Mouse (Mus musculus) spleen, embryonic (tissue): ENCODE measurements at regions not wholly inside any gene's neighbourhood (a gene's known extent, or its start where the extent isn't known, plus 50 kb on each side); places are given as distances from the start of the nearest gene placed in this dataset.
"Not testable (repeated sequence)": the region's sequence is repeated elsewhere in the genome, so short reads cannot be mapped to it uniquely, and the experiment has no call there.

Source experiments
- CTCF ChIA-PET: fragments of 350-600 bp; sonication (Branson Sonifier 250); formaldehyde crosslinking; loops from one replicate; lab custom pipeline; 2022; lab: Charles Lee

DNA sequence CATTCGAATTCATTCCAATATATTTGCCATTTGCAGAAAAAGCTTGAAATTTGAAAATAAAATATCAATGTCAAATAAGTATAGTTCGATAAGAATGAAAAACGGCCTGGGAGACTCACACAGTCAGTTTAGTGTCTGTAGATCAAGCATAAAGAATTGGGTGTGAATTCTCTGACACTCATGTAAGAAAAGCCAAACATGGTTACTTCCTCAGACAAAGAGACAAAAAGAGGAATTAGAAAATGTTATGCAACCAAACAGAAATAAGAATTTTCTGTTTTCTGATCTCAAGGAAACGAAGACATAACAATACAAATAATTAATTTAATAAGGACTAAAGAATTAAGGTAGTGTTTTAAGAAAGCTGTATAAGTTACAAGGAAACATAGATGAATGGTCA lies 113.7 kb upstream of the Egfr start:
- CTCF ChIA-PET, result no interaction called here

DNA sequence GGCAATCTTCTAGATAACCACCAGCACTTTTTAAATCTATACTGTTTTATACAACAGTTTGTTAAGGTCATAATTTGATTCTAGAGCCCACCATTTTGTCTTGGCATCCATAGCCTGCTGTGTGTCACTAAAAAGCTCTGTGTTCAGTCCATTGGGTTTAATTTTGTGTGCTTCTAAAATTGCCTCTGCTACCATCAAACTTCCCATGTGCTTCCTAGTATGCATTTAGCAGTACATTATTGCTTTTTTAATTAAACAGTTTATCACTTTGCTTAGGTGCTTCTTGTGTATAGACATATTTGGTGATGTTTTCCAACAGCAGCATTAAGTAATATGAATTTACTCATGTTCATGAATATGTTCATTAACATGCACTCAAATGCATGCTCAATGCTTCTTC lies 102.4 kb upstream of the Egfr start:
- CTCF ChIA-PET, result no interaction called here

DNA sequence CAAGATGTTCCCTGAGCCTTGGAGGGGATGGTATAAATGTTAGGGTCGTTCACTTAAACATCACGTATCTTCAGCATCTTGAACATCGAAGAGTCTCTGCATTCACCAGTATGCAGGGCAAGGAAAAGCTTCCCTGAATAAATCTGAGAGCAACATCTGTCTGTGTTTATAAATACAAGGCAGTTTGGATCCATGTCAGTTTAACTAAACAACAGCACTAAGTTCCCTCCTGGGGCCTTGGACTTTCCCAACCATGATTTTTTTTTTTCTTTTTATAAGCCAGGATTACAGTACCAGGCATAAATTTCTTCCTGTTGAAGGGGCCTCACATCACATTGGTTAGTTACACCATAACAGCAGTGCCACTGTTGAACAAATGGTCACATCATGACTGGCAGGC lies 88.2 kb upstream of the Egfr start:
- CTCF ChIA-PET, result no interaction called here

DNA sequence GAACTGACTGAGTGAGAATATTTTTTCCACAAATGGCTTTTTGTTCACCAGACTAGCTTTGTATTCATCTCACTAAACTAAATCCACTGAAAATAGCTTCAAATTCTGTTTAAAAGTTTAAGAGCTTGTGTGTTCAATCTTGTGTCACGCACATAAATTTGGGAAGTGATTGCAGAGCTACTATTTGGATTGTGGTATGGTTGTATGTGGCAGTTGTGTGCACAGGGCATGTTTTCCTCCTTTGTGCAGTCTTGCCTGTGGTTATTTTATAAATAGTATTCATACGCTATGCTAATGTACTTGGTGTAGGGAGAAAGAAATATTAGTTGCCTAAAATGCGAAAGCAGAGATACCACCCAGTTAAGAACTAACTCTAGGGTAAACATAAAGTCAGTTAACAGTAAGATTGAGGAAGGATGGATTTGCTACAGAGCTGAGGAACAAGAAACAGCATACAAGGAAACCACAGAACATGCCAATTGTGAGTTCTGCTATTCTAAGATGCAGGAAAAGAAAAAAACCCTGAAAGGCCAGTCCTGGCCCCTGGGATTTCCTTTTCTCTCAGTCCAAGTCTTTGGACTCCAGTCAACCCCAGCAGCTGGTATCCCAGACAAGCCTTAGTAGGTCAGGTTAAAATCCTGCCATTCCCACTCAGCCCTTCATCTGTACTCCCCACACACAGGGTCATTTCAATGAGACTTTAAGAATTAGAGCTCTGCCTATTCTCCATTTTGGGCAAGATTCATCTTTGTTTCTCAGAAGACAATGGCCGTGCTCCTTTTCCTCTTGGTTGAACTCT lies 82.4 kb upstream of the Egfr start:
- CTCF ChIA-PET, result no interaction called here

DNA sequence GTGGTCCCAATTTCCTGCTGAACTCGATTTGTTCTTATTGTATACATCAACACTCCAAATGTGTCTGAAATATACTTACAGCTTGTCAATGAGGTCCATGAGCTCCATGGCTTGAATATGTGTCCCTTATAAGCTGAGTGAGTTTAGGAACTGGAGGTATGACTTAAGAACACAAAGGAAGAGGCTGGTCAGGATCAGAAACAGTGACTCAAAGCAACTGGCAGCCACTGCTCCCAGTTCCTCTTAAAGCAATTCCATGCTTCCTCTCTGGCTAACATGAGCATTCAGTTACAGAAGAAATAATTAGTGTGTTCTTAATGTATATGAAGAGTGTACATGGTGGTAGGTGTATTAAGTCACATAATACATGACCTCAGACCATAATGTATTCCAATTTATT lies 81.7 kb upstream of the Egfr start:
- CTCF ChIA-PET, result no interaction called here

DNA sequence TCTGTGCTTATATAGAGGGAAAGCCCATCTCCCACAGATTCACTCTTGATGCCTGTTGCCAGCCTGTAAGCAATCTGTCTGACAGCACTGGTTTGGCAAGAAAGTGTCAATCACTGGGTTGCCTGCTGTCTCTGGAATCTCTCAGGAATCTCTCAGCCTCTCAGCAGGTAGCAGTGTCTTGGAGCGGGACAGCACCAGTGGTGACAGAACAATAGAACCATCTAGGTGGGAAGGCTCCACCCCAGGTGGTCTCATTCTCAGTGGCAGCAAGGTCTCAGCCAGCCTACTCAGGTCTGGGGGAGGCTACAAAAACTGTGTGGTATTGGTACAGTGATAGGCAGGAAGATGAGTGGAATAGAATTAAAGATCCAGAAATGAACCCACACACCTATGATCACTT lies 76.1 kb upstream of the Egfr start:
- CTCF ChIA-PET, result not testable (repeated sequence)

DNA sequence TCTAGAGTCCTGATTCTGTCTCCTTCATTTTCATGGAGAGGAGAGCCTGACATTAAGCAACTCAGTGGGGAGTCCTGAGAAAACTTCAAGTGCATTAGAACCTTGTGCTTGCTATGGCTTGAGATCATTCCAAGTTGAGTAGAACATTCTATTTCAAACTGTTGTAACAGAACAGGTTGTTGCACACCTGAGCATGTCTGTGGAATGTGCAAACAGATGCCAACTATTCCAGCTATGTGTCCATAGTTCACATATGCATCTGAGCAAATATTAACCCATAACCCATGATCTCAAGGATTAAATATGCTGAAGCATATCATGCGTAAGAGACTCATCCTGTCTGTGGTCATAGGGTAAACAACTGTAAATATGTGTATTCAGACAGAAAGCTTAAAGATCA lies 68.5 kb upstream of the Egfr start:
- CTCF ChIA-PET, result interaction anchor here (0.6 kb wide), 1 partner anchor 29 kb away, joined by 3 read pairs; no protein-coding TSS in a partner anchor

DNA sequence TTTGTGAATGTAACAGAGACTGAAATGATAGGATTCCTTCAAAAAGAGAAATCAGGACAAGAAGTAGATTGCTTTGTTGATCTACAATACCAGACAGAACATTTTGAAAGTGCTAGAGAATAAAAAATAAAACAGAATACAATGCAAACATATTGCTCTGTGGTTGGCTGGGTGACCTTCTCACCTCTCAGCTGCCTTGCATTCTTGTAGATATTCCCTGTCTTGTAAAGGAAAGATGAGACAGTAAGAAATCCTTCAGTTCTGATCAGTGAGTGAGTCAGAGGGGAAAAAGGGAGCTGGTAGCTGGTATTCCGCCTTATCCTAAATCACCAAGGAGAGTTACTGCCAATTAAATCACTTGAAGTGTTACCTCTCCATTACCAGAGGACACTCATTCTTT lies 56.4 kb upstream of the Egfr start:
- CTCF ChIA-PET, result no interaction called here

DNA sequence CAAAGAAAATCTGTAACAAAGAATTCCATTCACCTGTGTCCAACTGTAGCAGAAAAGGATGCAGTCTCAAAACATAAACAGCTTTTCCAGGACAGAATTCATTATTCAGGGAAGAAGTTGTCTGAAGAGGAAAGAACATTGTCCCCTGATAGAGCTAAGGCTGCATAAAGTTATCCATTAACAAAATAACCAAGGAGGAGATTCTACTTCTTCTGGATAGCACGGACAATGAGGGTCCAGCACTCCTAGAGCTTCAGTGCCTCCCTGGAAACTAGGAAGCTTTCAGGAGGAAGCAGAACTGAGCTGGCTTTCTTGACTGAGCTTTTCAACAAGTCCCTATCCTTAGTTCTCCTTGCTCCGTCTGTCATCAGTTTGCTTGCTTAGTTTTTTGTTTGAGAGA lies 55.2 kb upstream of the Egfr start:
- CTCF ChIA-PET, result no interaction called here

DNA sequence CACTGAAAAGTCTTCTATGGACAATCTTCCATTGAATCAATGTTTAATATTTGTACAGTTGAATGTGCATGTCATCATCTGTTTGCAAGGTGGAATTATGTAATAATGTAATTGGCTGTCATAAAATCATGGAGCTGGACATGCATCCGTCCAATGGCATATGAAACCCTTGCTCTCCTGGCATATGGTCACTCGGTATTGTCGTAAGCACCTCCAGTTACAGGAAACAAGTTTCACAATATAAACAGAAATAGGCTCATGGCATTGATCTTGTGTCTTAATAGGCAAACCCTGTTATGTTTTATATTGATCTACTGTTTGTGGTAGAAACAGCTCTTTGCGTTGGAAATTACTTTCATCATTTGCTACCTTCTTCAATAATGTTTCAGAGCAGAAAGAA lies 50.2 kb upstream of the Egfr start:
- CTCF ChIA-PET, result no interaction called here
